Mouse (Mus musculus): ENCODE measurements at regions not wholly inside any gene's neighbourhood (a gene's known extent, or its start where the extent isn't known, plus 50 kb on each side); places are given as distances from the start of the nearest gene placed in this dataset.

GRCm38 (mm10) chr12:51294971-51295477 lies 52.8 kb upstream of the G2e3 start:
- Histone ChIP-seq H3K27me3 (ENCODE audit: control insufficient read depth, insufficient read depth, low read length) (no peaks in the 10 kb centered on the region), H3K4me2 (no peak overlapping the region), H3K9me3 (ENCODE audit: control insufficient read depth, low read length) (no peaks in the 10 kb centered on the region), H3K4me3 (ENCODE audit: low read depth, low read length) (no peak overlapping the region), H3K27ac (ENCODE audit: low read depth, low read length) (no peak overlapping the region), H3K9ac (ENCODE audit: low read length) (no peak overlapping the region), H3K36me3 (ENCODE audit: control insufficient read depth, insufficient read depth, low read length) (no peaks in the 10 kb centered on the region), H3K4me1 (ENCODE audit: control insufficient read depth, insufficient read depth, low read length) (no peaks in the 10 kb centered on the region)
- WGBS, result 90% methylated on average over 4 of the region's 4 CpGs
- DNase-seq (ENCODE audit: low spot score, missing footprints) (no peak), ATAC-seq (ENCODE audit: low FRiP score) (no peak)

- no peaks in the 10 kb centered on the region for H3K36me3 ChIP-seq (ENCODE audit: control insufficient read depth, insufficient read depth, low read length)
- H3K9ac ChIP-seq (ENCODE audit: low read length), result no peak overlapping the region
- H3K4me1 ChIP-seq (ENCODE audit: control insufficient read depth, insufficient read depth, low read length), result no peaks in the 10 kb centered on the region
- ATAC-seq (ENCODE audit: low FRiP score), result no peak
- WGBS, result 93% methylated on average over 1 of the region's 1 CpGs
- no peak overlapping the region for H3K4me3 ChIP-seq (ENCODE audit: low read depth, low read length)
- no peak overlapping the region for H3K4me2 ChIP-seq
- no peaks in the 10 kb centered on the region for H3K9me3 ChIP-seq (ENCODE audit: control insufficient read depth, low read length)
- DNase-seq (ENCODE audit: low spot score, missing footprints), result no peak
- no peak overlapping the region for H3K27ac ChIP-seq (ENCODE audit: low read depth, low read length)
- H3K27me3 ChIP-seq (ENCODE audit: control insufficient read depth, insufficient read depth, low read length), result no peaks in the 10 kb centered on the region
These were observed 69.5 kb upstream of the G2e3 start for GRCm38 (mm10) chr12:51278358-51278757.

GRCm38 (mm10) chr12:51275818-51276538 lies 71.9 kb upstream of the G2e3 start:
- WGBS, result 53% methylated on average over 14 of the region's 14 CpGs
- no peaks in the 10 kb centered on the region for H3K4me1 ChIP-seq (ENCODE audit: control insufficient read depth, insufficient read depth, low read length)
- no peak overlapping the region for H3K9ac ChIP-seq (ENCODE audit: low read length)
- H3K27ac ChIP-seq (ENCODE audit: low read depth, low read length), result no peak overlapping the region
- H3K9me3 ChIP-seq (ENCODE audit: control insufficient read depth, low read length), result no peaks in the 10 kb centered on the region
- no peak for ATAC-seq (ENCODE audit: low FRiP score)
- no peaks in the 10 kb centered on the region for H3K27me3 ChIP-seq (ENCODE audit: control insufficient read depth, insufficient read depth, low read length)
- no peaks in the 10 kb centered on the region for H3K36me3 ChIP-seq (ENCODE audit: control insufficient read depth, insufficient read depth, low read length)
- peak; percentile 87 for DNase-seq (ENCODE audit: low spot score, missing footprints)
- no peak overlapping the region for H3K4me3 ChIP-seq (ENCODE audit: low read depth, low read length)
- no peak overlapping the region for H3K4me2 ChIP-seq

GRCm38 (mm10) chr12:51273486-51273885 lies 74.4 kb upstream of the G2e3 start:
- Histone ChIP-seq H3K4me1 (ENCODE audit: control insufficient read depth, insufficient read depth, low read length) (no peaks in the 10 kb centered on the region), H3K9me3 (ENCODE audit: control insufficient read depth, low read length) (no peaks in the 10 kb centered on the region), H3K27me3 (ENCODE audit: control insufficient read depth, insufficient read depth, low read length) (no peaks in the 10 kb centered on the region), H3K36me3 (ENCODE audit: control insufficient read depth, insufficient read depth, low read length) (no peaks in the 10 kb centered on the region), H3K4me3 (ENCODE audit: low read depth, low read length) (no peak overlapping the region), H3K9ac (ENCODE audit: low read length) (no peak overlapping the region), H3K4me2 (no peak overlapping the region), H3K27ac (ENCODE audit: low read depth, low read length) (no peak overlapping the region)
- no peak for ATAC-seq (ENCODE audit: low FRiP score)
- 85% methylated on average over 5 of the region's 5 CpGs for WGBS
- no peak for DNase-seq (ENCODE audit: low spot score, missing footprints)

- DNase-seq (ENCODE audit: low spot score, missing footprints), result no peak
- Histone ChIP-seq H3K9ac (ENCODE audit: low read length) (no peak overlapping the region), H3K27me3 (ENCODE audit: control insufficient read depth, insufficient read depth, low read length) (no peaks in the 10 kb centered on the region), H3K27ac (ENCODE audit: low read depth, low read length) (no peak overlapping the region), H3K36me3 (ENCODE audit: control insufficient read depth, insufficient read depth, low read length) (no peaks in the 10 kb centered on the region), H3K4me2 (no peak overlapping the region), H3K4me1 (ENCODE audit: control insufficient read depth, insufficient read depth, low read length) (no peaks in the 10 kb centered on the region), H3K4me3 (ENCODE audit: low read depth, low read length) (no peak overlapping the region), H3K9me3 (ENCODE audit: control insufficient read depth, low read length) (no peaks in the 10 kb centered on the region)
- no peak for ATAC-seq (ENCODE audit: low FRiP score)
- 86% methylated on average over 7 of the region's 7 CpGs for WGBS
These were observed 105.0 kb upstream of the G2e3 start for GRCm38 (mm10) chr12:51242839-51243238.

GRCm38 (mm10) chr12:51241131-51241781 lies 106.6 kb upstream of the G2e3 start:
- ATAC-seq (ENCODE audit: low FRiP score) (no peak), DNase-seq (ENCODE audit: low spot score, missing footprints) (no peak)
- 88% methylated on average over 7 of the region's 7 CpGs for WGBS
- no peak overlapping the region for H3K27ac ChIP-seq (ENCODE audit: low read depth, low read length)
- no peak overlapping the region for H3K9ac ChIP-seq (ENCODE audit: low read length)
- no peaks in the 10 kb centered on the region for H3K27me3 ChIP-seq (ENCODE audit: control insufficient read depth, insufficient read depth, low read length)
- H3K4me1 ChIP-seq (ENCODE audit: control insufficient read depth, insufficient read depth, low read length), result no peaks in the 10 kb centered on the region
- H3K9me3 ChIP-seq (ENCODE audit: control insufficient read depth, low read length), result no peaks in the 10 kb centered on the region
- no peak overlapping the region for H3K4me3 ChIP-seq (ENCODE audit: low read depth, low read length)
- no peak overlapping the region for H3K4me2 ChIP-seq
- no peaks in the 10 kb centered on the region for H3K36me3 ChIP-seq (ENCODE audit: control insufficient read depth, insufficient read depth, low read length)

- H3K4me2 ChIP-seq, result no peak overlapping the region
- ATAC-seq (ENCODE audit: low FRiP score) (no peak), DNase-seq (ENCODE audit: low spot score, missing footprints) (no peak)
- no peak overlapping the region for H3K9ac ChIP-seq (ENCODE audit: low read length)
- 48% methylated on average over 2 of the region's 2 CpGs for WGBS
- H3K4me1 ChIP-seq (ENCODE audit: control insufficient read depth, insufficient read depth, low read length), result no peaks in the 10 kb centered on the region
- no peak overlapping the region for H3K4me3 ChIP-seq (ENCODE audit: low read depth, low read length)
- H3K9me3 ChIP-seq (ENCODE audit: control insufficient read depth, low read length), result no peaks in the 10 kb centered on the region
- no peak overlapping the region for H3K27ac ChIP-seq (ENCODE audit: low read depth, low read length)
- no peaks in the 10 kb centered on the region for H3K27me3 ChIP-seq (ENCODE audit: control insufficient read depth, insufficient read depth, low read length)
- H3K36me3 ChIP-seq (ENCODE audit: control insufficient read depth, insufficient read depth, low read length), result no peaks in the 10 kb centered on the region
These were observed 136.2 kb upstream of the G2e3 start for GRCm38 (mm10) chr12:51211691-51212090.

- 85% methylated on average over 5 of the region's 5 CpGs for WGBS
- Histone ChIP-seq H3K27ac (ENCODE audit: low read depth, low read length) (no peak overlapping the region), H3K4me2 (no peak overlapping the region), H3K9me3 (ENCODE audit: control insufficient read depth, low read length) (no peaks in the 10 kb centered on the region), H3K27me3 (ENCODE audit: control insufficient read depth, insufficient read depth, low read length) (no peaks in the 10 kb centered on the region), H3K9ac (ENCODE audit: low read length) (no peak overlapping the region), H3K36me3 (ENCODE audit: control insufficient read depth, insufficient read depth, low read length) (no peaks in the 10 kb centered on the region), H3K4me1 (ENCODE audit: control insufficient read depth, insufficient read depth, low read length) (no peaks in the 10 kb centered on the region), H3K4me3 (ENCODE audit: low read depth, low read length) (no peak overlapping the region)
- ATAC-seq (ENCODE audit: low FRiP score) (no peak), DNase-seq (ENCODE audit: low spot score, missing footprints) (no peak)
These were observed 151.6 kb upstream of the G2e3 start for GRCm38 (mm10) chr12:51196289-51196688.

- Histone ChIP-seq H3K9ac (ENCODE audit: low read length) (no peak overlapping the region), H3K36me3 (ENCODE audit: control insufficient read depth, insufficient read depth, low read length) (no peaks in the 10 kb centered on the region), H3K4me2 (no peak overlapping the region), H3K4me1 (ENCODE audit: control insufficient read depth, insufficient read depth, low read length) (no peaks in the 10 kb centered on the region; the same call in 1 of the 2 replicates), H3K27me3 (ENCODE audit: control insufficient read depth, insufficient read depth, low read length) (no peaks in the 10 kb centered on the region), H3K4me3 (ENCODE audit: low read depth, low read length) (no peak overlapping the region), H3K27ac (ENCODE audit: low read depth, low read length) (no peak overlapping the region), H3K9me3 (ENCODE audit: control insufficient read depth, low read length) (no peaks in the 10 kb centered on the region)
- WGBS, result 77% methylated on average over 8 of the region's 8 CpGs
- no peak for ATAC-seq (ENCODE audit: low FRiP score)
- DNase-seq (ENCODE audit: low spot score, missing footprints), result no peak
These were observed 152.7 kb upstream of the G2e3 start for GRCm38 (mm10) chr12:51195136-51195535.

All from midbrain, embryonic 11.5 days (tissue).